Mouse (Mus musculus): ENCODE data around the gene Fdx1l. TPM values are rescaled to one million over a fixed set of nuclear protein-coding genes. Genes with fewer than 3 reads are reported as not detected.
A peak's percentile ranks its signal among the peaks of the same experiment; 100 is the strongest.

Fdx1l gene
- polyA plus RNA-seq, 1 experiment = 41.9 TPM

GRCm38 (mm10) chr9:21036161-21036560 lies 37.3 kb downstream of the Fdx1l start:
- TF ChIP-seq POLR2A (IDR thresholded peaks at IDR 0.05; ENCODE audit: borderline replicate concordance, control insufficient read depth, low read depth, low read length) = no peak
- TF ChIP-seq CTCF (IDR thresholded peaks at IDR 0.05; ENCODE audit: control insufficient read depth, insufficient read depth, low read length) = no peak
- H3K27ac ChIP-seq (ENCODE audit: control insufficient read depth, insufficient read depth, low read depth, low read length, poor library complexity) = no peak overlapping the region
- H3K4me1 ChIP-seq (ENCODE audit: control insufficient read depth, insufficient read depth, low read length) = no peaks in the 10 kb centered on the region; the same call in 1 of the 2 replicates
- WGBS = 8% methylated on average over 20 of the region's 20 CpGs
- H3K4me3 ChIP-seq (replicated peaks; ENCODE audit: control insufficient read depth, low read depth, low read length) = no peak overlapping the region

DNA sequence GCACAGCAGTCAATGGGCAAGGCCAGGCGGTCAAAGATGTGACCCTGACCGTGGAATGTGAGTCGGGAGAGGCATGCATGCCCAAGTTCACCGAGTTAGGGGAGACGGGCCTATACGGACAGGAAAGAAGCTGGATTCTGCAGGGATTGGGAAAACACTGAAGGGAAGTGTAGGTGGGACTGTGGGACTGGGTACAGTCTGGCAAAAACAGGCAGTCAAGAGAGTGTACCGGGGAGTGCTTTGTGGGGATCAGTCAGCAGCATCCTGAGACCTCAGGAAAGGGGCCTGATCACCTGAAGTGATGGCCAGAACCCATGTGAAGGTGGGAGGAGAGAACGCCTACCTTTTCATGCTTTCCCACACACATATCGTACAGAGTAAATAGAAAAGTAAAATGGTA lies 37.8 kb downstream of the Fdx1l start:
- no peak for TF ChIP-seq CTCF (IDR thresholded peaks at IDR 0.05; ENCODE audit: control insufficient read depth, insufficient read depth, low read length)
- no peak for TF ChIP-seq POLR2A (IDR thresholded peaks at IDR 0.05; ENCODE audit: borderline replicate concordance, control insufficient read depth, low read depth, low read length)
- Histone ChIP-seq H3K4me3 (replicated peaks; ENCODE audit: control insufficient read depth, low read depth, low read length) (no peak overlapping the region), H3K4me1 (ENCODE audit: control insufficient read depth, insufficient read depth, low read length) (no peaks in the 10 kb centered on the region; the same call in 1 of the 2 replicates), H3K27ac (ENCODE audit: control insufficient read depth, insufficient read depth, low read depth, low read length, poor library complexity) (no peak overlapping the region)
- 47% methylated on average over 9 of the region's 9 CpGs for WGBS

GRCm38 (mm10) chr9:21034481-21035085 lies 38.8 kb downstream of the Fdx1l start:
- TF ChIP-seq POLR2A (IDR thresholded peaks at IDR 0.05; ENCODE audit: borderline replicate concordance, control insufficient read depth, low read depth, low read length) (no peak), CTCF (IDR thresholded peaks at IDR 0.05; ENCODE audit: control insufficient read depth, insufficient read depth, low read length) (no peak)
- H3K27ac ChIP-seq (ENCODE audit: control insufficient read depth, insufficient read depth, low read depth, low read length, poor library complexity) = no peak overlapping the region
- H3K4me3 ChIP-seq (replicated peaks; ENCODE audit: control insufficient read depth, low read depth, low read length) = no peak overlapping the region
- H3K4me1 ChIP-seq (ENCODE audit: control insufficient read depth, insufficient read depth, low read length) = peaks cover 2% of the 10 kb centered on the region; the same call in 1 of the 2 replicates
- WGBS = 9% methylated on average over 17 of the region's 17 CpGs

GRCm38 (mm10) chr9:21033136-21033535 lies 40.3 kb downstream of the Fdx1l start:
- Histone ChIP-seq H3K27ac (ENCODE audit: control insufficient read depth, insufficient read depth, low read depth, low read length, poor library complexity) (no peak overlapping the region), H3K4me3 (replicated peaks; ENCODE audit: control insufficient read depth, low read depth, low read length) (peak overlapping the region; percentile 42), H3K4me1 (ENCODE audit: control insufficient read depth, insufficient read depth, low read length) (peaks cover 2% of the 10 kb centered on the region; the same call in 1 of the 2 replicates)
- TF ChIP-seq POLR2A (IDR thresholded peaks at IDR 0.05; ENCODE audit: borderline replicate concordance, control insufficient read depth, low read depth, low read length) = peak; percentile 41; the same call in 1 of the 2 replicates
- no peak for TF ChIP-seq CTCF (IDR thresholded peaks at IDR 0.05; ENCODE audit: control insufficient read depth, insufficient read depth, low read length)
- under 1% methylated on average over 34 of the region's 34 CpGs for WGBS

DNA sequence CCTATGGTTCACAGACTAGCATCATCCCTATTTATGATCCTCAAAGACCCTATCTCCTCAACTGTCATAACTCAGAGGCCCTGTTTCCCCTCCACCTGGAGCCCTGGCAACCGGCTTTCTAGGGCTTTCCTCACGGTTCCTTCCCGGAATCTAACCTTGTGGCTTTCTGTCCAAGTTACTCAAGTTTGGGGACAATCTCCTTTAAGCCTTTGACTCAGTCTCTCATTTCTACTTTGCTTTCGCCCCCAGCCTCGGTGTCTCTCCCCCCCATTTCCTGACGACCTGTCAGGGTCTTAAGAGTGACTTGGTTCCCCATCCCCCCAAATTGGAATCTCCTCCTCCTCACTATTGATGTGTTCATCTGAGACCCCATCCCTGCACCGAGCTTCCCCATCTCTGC lies 40.9 kb downstream of the Fdx1l start:
- Histone ChIP-seq H3K27ac (ENCODE audit: control insufficient read depth, insufficient read depth, low read depth, low read length, poor library complexity) (no peak overlapping the region), H3K4me1 (ENCODE audit: control insufficient read depth, insufficient read depth, low read length) (peaks cover 2% of the 10 kb centered on the region; the same call in 1 of the 2 replicates), H3K4me3 (replicated peaks; ENCODE audit: control insufficient read depth, low read depth, low read length) (peak overlapping the region; percentile 22)
- 4% methylated on average over 7 of the region's 7 CpGs for WGBS
- no peak for TF ChIP-seq CTCF (IDR thresholded peaks at IDR 0.05; ENCODE audit: control insufficient read depth, insufficient read depth, low read length)
- no peak for TF ChIP-seq POLR2A (IDR thresholded peaks at IDR 0.05; ENCODE audit: borderline replicate concordance, control insufficient read depth, low read depth, low read length)

GRCm38 (mm10) chr9:21031896-21032351 lies 41.5 kb downstream of the Fdx1l start, which contains the start of gene Icam5:
Icam5 (plus strand) TSS chr9:21032073.
- 1% methylated on average over 35 of the region's 35 CpGs for WGBS
- TF ChIP-seq CTCF (IDR thresholded peaks at IDR 0.05; ENCODE audit: control insufficient read depth, insufficient read depth, low read length) (no peak), POLR2A (IDR thresholded peaks at IDR 0.05; ENCODE audit: borderline replicate concordance, control insufficient read depth, low read depth, low read length) (peak; percentile 20; the same call in 1 of the 2 replicates)
- peak within 1 kb of the TSS; percentile 81 for H3K27ac ChIP-seq (ENCODE audit: control insufficient read depth, insufficient read depth, low read depth, low read length, poor library complexity)
- H3K4me1 ChIP-seq (ENCODE audit: control insufficient read depth, insufficient read depth, low read length) = peaks cover 2% of the 10 kb centered on the region; the same call in 1 of the 2 replicates
- H3K4me3 ChIP-seq (replicated peaks; ENCODE audit: control insufficient read depth, low read depth, low read length) = peak within 1 kb of the TSS; percentile 78

GRCm38 (mm10) chr9:21031251-21031895 lies 42.0 kb downstream of the Fdx1l start:
- Histone ChIP-seq H3K4me3 (replicated peaks; ENCODE audit: control insufficient read depth, low read depth, low read length) (peak overlapping the region; percentile 78), H3K27ac (ENCODE audit: control insufficient read depth, insufficient read depth, low read depth, low read length, poor library complexity) (peak overlapping the region; percentile 81), H3K4me1 (ENCODE audit: control insufficient read depth, insufficient read depth, low read length) (peaks cover 2% of the 10 kb centered on the region; the same call in 1 of the 2 replicates)
- no peak for TF ChIP-seq POLR2A (IDR thresholded peaks at IDR 0.05; ENCODE audit: borderline replicate concordance, control insufficient read depth, low read depth, low read length)
- TF ChIP-seq CTCF (IDR thresholded peaks at IDR 0.05; ENCODE audit: control insufficient read depth, insufficient read depth, low read length) = no peak
- WGBS = 1% methylated on average over 36 of the region's 36 CpGs

DNA sequence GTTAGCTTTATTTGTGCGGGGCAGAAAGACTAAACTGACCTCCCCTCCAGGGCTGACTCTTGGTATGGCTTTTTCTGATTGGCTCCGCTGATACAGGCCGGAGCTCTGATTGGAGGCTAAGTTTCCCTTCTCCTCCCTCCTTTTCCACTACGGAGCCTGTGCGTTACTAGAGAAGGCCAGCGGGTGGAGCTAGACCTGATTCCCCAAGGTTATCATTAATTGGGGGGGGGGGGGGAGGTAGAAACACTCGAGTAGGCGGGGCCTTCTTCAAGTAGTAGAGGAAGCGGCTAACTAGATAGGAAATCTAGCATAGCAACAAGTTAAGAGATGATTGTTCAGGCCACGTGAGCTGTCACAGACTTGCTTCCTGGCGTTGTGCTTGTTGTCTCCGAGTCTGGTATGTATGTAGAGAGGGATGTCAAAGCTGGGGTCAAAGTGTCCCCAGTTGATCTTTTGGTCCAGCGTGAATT lies 42.6 kb downstream of the Fdx1l start:
- TF ChIP-seq POLR2A (IDR thresholded peaks at IDR 0.05; ENCODE audit: borderline replicate concordance, control insufficient read depth, low read depth, low read length) = no peak
- peak; percentile 64 for TF ChIP-seq CTCF (IDR thresholded peaks at IDR 0.05; ENCODE audit: control insufficient read depth, insufficient read depth, low read length)
- Histone ChIP-seq H3K4me3 (replicated peaks; ENCODE audit: control insufficient read depth, low read depth, low read length) (peak overlapping the region; percentile 78), H3K27ac (ENCODE audit: control insufficient read depth, insufficient read depth, low read depth, low read length, poor library complexity) (peak overlapping the region; percentile 81), H3K4me1 (ENCODE audit: control insufficient read depth, insufficient read depth, low read length) (peaks cover 2% of the 10 kb centered on the region; the same call in 1 of the 2 replicates)
- WGBS = 1% methylated on average over 13 of the region's 13 CpGs
